Mouse (Mus musculus): ENCODE results near the gene H2-D1.
"Not testable (repeated sequence)": the region's sequence is repeated elsewhere in the genome, so short reads cannot be mapped to it uniquely, and the experiment has no call there.

H2-D1 gene

GRCm38 (mm10) chr17:35262664-35263522 lies at the start of gene H2-D1:
TSS of gene H2-D1 (plus strand) at chr17:35262730.
- peak; percentile 95 for DNase-seq (ENCODE audit: low spot score)

GRCm38 (mm10) chr17:35213071-35213470 lies 49.5 kb upstream of the H2-D1 start:
- no peak for DNase-seq (ENCODE audit: low spot score)

- no peak for DNase-seq (ENCODE audit: low spot score)
Observed at GRCm38 (mm10) chr17:35218516-35219193, 43.9 kb upstream of the H2-D1 start.

- DNase-seq (ENCODE audit: low spot score), result no peak
Observed at GRCm38 (mm10) chr17:35219601-35220041, 42.9 kb upstream of the H2-D1 start.

GRCm38 (mm10) chr17:35220156-35220952 lies 42.2 kb upstream of the H2-D1 start, which contains the start of gene Gm16181:
TSS of gene Gm16181 (plus strand) at chr17:35220834.
- no peak for DNase-seq (ENCODE audit: low spot score)

GRCm38 (mm10) chr17:35222299-35222698 lies 40.2 kb upstream of the H2-D1 start:
- no peak for DNase-seq (ENCODE audit: low spot score)

- no peak for DNase-seq (ENCODE audit: low spot score)
Observed at GRCm38 (mm10) chr17:35224641-35225040, 37.9 kb upstream of the H2-D1 start.

GRCm38 (mm10) chr17:35225456-35225855 lies 37.1 kb upstream of the H2-D1 start:
- no peak for DNase-seq (ENCODE audit: low spot score)

GRCm38 (mm10) chr17:35226561-35227046 lies 35.9 kb upstream of the H2-D1 start:
- DNase-seq (ENCODE audit: low spot score), result no peak

GRCm38 (mm10) chr17:35231022-35231421 lies 31.5 kb upstream of the H2-D1 start:
- DNase-seq (ENCODE audit: low spot score), result no peak

- DNase-seq (ENCODE audit: low spot score), result no peak
Observed at GRCm38 (mm10) chr17:35232043-35232442, 30.5 kb upstream of the H2-D1 start.

- DNase-seq (ENCODE audit: low spot score), result no peak
Observed at GRCm38 (mm10) chr17:35232659-35233058, 29.9 kb upstream of the H2-D1 start.

- DNase-seq (ENCODE audit: low spot score), result no peak
Observed at GRCm38 (mm10) chr17:35233114-35233980, 29.2 kb upstream of the H2-D1 start, which contains the start of gene Atp6v1g2. TSS of gene Atp6v1g2 (plus strand) at chr17:35233660.

- not testable (repeated sequence) for DNase-seq (ENCODE audit: low spot score)
Observed at GRCm38 (mm10) chr17:35234090-35234489, 28.4 kb upstream of the H2-D1 start.

GRCm38 (mm10) chr17:35234903-35235302 lies 27.6 kb upstream of the H2-D1 start:
- DNase-seq (ENCODE audit: low spot score), result no peak

- peak; percentile 86 for DNase-seq (ENCODE audit: low spot score)
Observed at GRCm38 (mm10) chr17:35235614-35236389, 26.7 kb upstream of the H2-D1 start, which contains the start of gene Nfkbil1. TSS of gene Nfkbil1 (minus strand) at chr17:35235792.

- peak; percentile 93 for DNase-seq (ENCODE audit: low spot score)
Observed at GRCm38 (mm10) chr17:35236390-35236746, 26.2 kb upstream of the H2-D1 start.

- no peak for DNase-seq (ENCODE audit: low spot score)
Observed at GRCm38 (mm10) chr17:35236996-35237395, 25.5 kb upstream of the H2-D1 start.

GRCm38 (mm10) chr17:35237504-35237903 lies 25.0 kb upstream of the H2-D1 start:
- DNase-seq (ENCODE audit: low spot score), result no peak

GRCm38 (mm10) chr17:35239700-35240099 lies 22.8 kb upstream of the H2-D1 start:
- no peak for DNase-seq (ENCODE audit: low spot score)
